13 mouse cellular contexts compared by ENCODE assay signal in the genomic region with DNA sequence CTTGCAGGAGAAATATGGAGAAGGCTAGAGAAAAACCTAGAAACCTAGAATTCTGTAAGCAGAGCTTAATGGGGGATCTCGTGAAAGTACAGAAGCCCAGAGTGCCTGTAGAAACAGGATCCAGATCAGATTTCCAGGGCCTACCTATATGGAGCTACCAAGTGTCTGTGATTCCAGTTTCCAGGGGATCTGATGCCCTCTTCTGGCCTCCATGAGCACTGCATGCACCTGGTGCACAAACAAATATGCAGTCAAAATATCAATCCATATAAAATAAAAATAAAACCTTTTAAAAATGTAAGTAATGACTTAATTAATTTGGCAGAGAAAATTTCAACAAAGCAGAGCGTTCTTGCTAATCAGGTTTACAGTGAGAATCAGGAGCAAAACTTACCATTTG. TPM values are rescaled to one million over a fixed set of nuclear protein-coding genes. Genes with fewer than 3 reads are reported as not detected.
DNase-seq lines count a peak whose midpoint lies in the region; ATAC-seq and TF ChIP-seq lines count a peak whose summit lies in the region.
"Had no signal": no experiment of that assay in that cellular context is flagged by ENCODE, and none has a peak within 500 bp of the region (broad histone marks: within the 10 kb centered on the region; RNA-seq: fewer than 3 reads in every experiment).

No protein-coding gene starts in this region.

- H3K4me1 ChIP-seq in E14TG2a.4 (replicated peaks; ENCODE audit: low read depth, low read length), result no peaks in the 10 kb centered on the region; the same call in 1 of the 2 replicates
- no peaks in the 10 kb centered on the region for H3K4me1 ChIP-seq in embryonic facial prominence, embryonic 11.5 days (ENCODE audit: control insufficient read depth, insufficient read depth, low read length)
- H3K4me1 ChIP-seq: embryonic facial prominence, embryonic 12.5 days; heart, embryonic 13.5 days had no signal

- peak; percentile 57 for TF ChIP-seq CTCF in left cerebral cortex, adult 2 months (IDR thresholded peaks at IDR 0.05)
- TF ChIP-seq CTCF in E14TG2a.4 (conservative IDR thresholded peaks at IDR 0.05; ENCODE audit: low read length), result peak; percentile 72

- H3K27me3 ChIP-seq in E14TG2a.4 (ENCODE audit: insufficient read depth, low read length), result no peaks in the 10 kb centered on the region
- H3K27me3 ChIP-seq in embryonic facial prominence, embryonic 11.5 days (ENCODE audit: control insufficient read depth, insufficient read depth, low read length), result no peaks in the 10 kb centered on the region
- H3K27me3 ChIP-seq: embryonic facial prominence, embryonic 12.5 days; heart, embryonic 13.5 days had no signal

- DNase-seq in cerebellum, postnatal 14 days, result peak; percentile 53 to 70
- no peak for DNase-seq in cerebellum, adult 9-11 months
- no peak for DNase-seq in left cerebral cortex, adult 2 months (ENCODE audit: extremely low spot score in 1 of 2, low spot score in 2 of 2)
- DNase-seq in left cerebral cortex, adult 11 months (ENCODE audit: low spot score), result no peak
- peak; percentile 50 for DNase-seq in embryonic facial prominence, embryonic 11.5 days (ENCODE audit: low spot score)
- DNase-seq in gastrocnemius, postnatal 25 days, result no peak

- no peak overlapping the region for H3K4me2 ChIP-seq in embryonic facial prominence, embryonic 11.5 days (ENCODE audit: low read depth, low read length)
- H3K4me2 ChIP-seq: embryonic facial prominence, embryonic 12.5 days; heart, embryonic 13.5 days had no signal

- intact Hi-C loops in left cerebral cortex, adult 2 months (cut with DNase I), result no loop called here

- H3K9ac ChIP-seq in embryonic facial prominence, embryonic 11.5 days (replicated peaks; ENCODE audit: low read length), result no peak overlapping the region
- H3K9ac ChIP-seq: embryonic facial prominence, embryonic 12.5 days; heart, embryonic 13.5 days had no signal

- WGBS in embryonic facial prominence, embryonic 11.5 days, result 47% methylated on average over 2 of the region's 2 CpGs

- no peaks in the 10 kb centered on the region for H3K36me3 ChIP-seq in E14TG2a.4 (ENCODE audit: insufficient read depth, low read length)
- no peaks in the 10 kb centered on the region for H3K36me3 ChIP-seq in embryonic facial prominence, embryonic 11.5 days (replicated peaks; ENCODE audit: control insufficient read depth, insufficient read depth, low read depth, low read length)
- H3K36me3 ChIP-seq: embryonic facial prominence, embryonic 12.5 days; G1E; heart, embryonic 13.5 days had no signal

- H3K4me3 ChIP-seq in left cerebral cortex, adult 2 months, result no peak overlapping the region
- no peak overlapping the region for H3K4me3 ChIP-seq in E14TG2a.4 (replicated peaks; ENCODE audit: low read length)
- H3K4me3 ChIP-seq in embryonic facial prominence, embryonic 11.5 days (ENCODE audit: low read depth, low read length), result no peak overlapping the region
- H3K4me3 ChIP-seq: embryonic facial prominence, embryonic 12.5 days; heart, embryonic 13.5 days had no signal

- H3K9me3 ChIP-seq in E14TG2a.4 (ENCODE audit: low read length), result no peaks in the 10 kb centered on the region
- no peaks in the 10 kb centered on the region for H3K9me3 ChIP-seq in embryonic facial prominence, embryonic 11.5 days (replicated peaks; ENCODE audit: control insufficient read depth, low read length)
- H3K9me3 ChIP-seq: embryonic facial prominence, embryonic 12.5 days; G1E; heart, embryonic 13.5 days had no signal

- no peak for ATAC-seq in embryonic facial prominence, embryonic 11.5 days (replicated peaks; ENCODE audit: insufficient number of reproducible peaks, low FRiP score, low TSS enrichment, low read depth)
- ATAC-seq in monocyte, adult 5-6 weeks (replicated peaks; ENCODE audit: insufficient number of reproducible peaks, low FRiP score, low TSS enrichment, poor library complexity, severe bottlenecking), result no peak

- H3K27ac ChIP-seq in left cerebral cortex, adult 2 months, result no peak overlapping the region
- no peak overlapping the region for H3K27ac ChIP-seq in embryonic facial prominence, embryonic 11.5 days (replicated peaks; ENCODE audit: low read depth, low read length)
- H3K27ac ChIP-seq: embryonic facial prominence, embryonic 12.5 days; heart, embryonic 13.5 days had no signal

RNA-seq across cellular contexts. Expression of gene Cyct, which starts 1.9 kb away (rescaled TPM):
- not detected for total RNA-seq in left cerebral cortex, adult 2 months (2021)
- polyA plus RNA-seq in embryonic facial prominence, embryonic 11.5 days (2014; fragmentation: Nextera tagmentation; extraction: Ambion mirVana), result not detected in 2 replicates
- total RNA-seq in monocyte, adult 5-6 weeks (2017), result not detected in 3 replicates
- not detected for total RNA-seq in gastrocnemius, postnatal 25 days (2021)
- total RNA-seq: G1E; left cerebral cortex, postnatal 10 days had no signal
- polyA plus RNA-seq: embryonic facial prominence, embryonic 12.5 days; G1E; stomach, embryonic 16.5 days had no signal

RNA-seq across cellular contexts. Expression of gene Rbm45, which starts 7.7 kb away (rescaled TPM):
- 10 to 100 TPM; 40.4 to 41.7 TPM for total RNA-seq in left cerebral cortex, adult 2 months (2021)
- 14.3 and 14.9 TPM in 2 replicates for polyA plus RNA-seq in embryonic facial prominence, embryonic 11.5 days (2014; fragmentation: Nextera tagmentation; extraction: Ambion mirVana)
- 36.7 to 49.5 TPM (median 49.4 TPM) in 3 replicates for total RNA-seq in monocyte, adult 5-6 weeks (2017)
- 10 to 100 TPM in 1 of 2 experiments, 1 to 10 TPM in 1; 9.9 to 11.5 TPM for total RNA-seq in gastrocnemius, postnatal 25 days (2021)

RNA-seq across cellular contexts. Expression of gene Pde11a, which starts 23.5 kb away (rescaled TPM):
- 1 to 10 TPM; 4.6 to 5.5 TPM for total RNA-seq in left cerebral cortex, adult 2 months (2021)
- 0.13 and 0.28 TPM in 2 replicates for polyA plus RNA-seq in embryonic facial prominence, embryonic 11.5 days (2014; fragmentation: Nextera tagmentation; extraction: Ambion mirVana)
- total RNA-seq in monocyte, adult 5-6 weeks (2017), result not detected in 3 replicates
- total RNA-seq in gastrocnemius, postnatal 25 days (2021), result under 1 TPM in 1 of 2 experiments, not detected in 1; 0.08 TPM

RNA-seq across cellular contexts. Expression of gene Osbpl6, which starts 44.2 kb away (rescaled TPM):
- total RNA-seq in left cerebral cortex, adult 2 months (2021), result 10 to 100 TPM; 53.0 to 62.0 TPM
- 10.7 and 11.8 TPM in 2 replicates for polyA plus RNA-seq in embryonic facial prominence, embryonic 11.5 days (2014; fragmentation: Nextera tagmentation; extraction: Ambion mirVana)
- 0.19 TPM in 1 of 3 replicates, not detected in the others for total RNA-seq in monocyte, adult 5-6 weeks (2017)
- total RNA-seq in gastrocnemius, postnatal 25 days (2021), result 10 to 100 TPM; 31.9 to 35.8 TPM
- polyA plus RNA-seq: G1E had no signal

Comparison
In these comparisons a context has a peak if more than half of its experiments do, and no peak if none do; other contexts are left out.
1. DNase-seq: peak in cerebellum, postnatal 14 days (2 of 2) and embryonic facial prominence, embryonic 11.5 days (single experiment); none in cerebellum, adult 9-11 months (single experiment), left cerebral cortex, adult 2 months (0 of 2), left cerebral cortex, adult 11 months (single experiment) and gastrocnemius, postnatal 25 days (single experiment).